Mouse (Mus musculus): ENCODE results near the gene Rpia. TPM values are rescaled to one million over a fixed set of nuclear protein-coding genes. Genes with fewer than 3 reads are reported as not detected.
A peak's percentile ranks its signal among the peaks of the same experiment; 100 is the strongest.

Rpia gene
- polyA plus RNA-seq, 1 experiment from 2014 or later = 1.8 TPM

DNA sequence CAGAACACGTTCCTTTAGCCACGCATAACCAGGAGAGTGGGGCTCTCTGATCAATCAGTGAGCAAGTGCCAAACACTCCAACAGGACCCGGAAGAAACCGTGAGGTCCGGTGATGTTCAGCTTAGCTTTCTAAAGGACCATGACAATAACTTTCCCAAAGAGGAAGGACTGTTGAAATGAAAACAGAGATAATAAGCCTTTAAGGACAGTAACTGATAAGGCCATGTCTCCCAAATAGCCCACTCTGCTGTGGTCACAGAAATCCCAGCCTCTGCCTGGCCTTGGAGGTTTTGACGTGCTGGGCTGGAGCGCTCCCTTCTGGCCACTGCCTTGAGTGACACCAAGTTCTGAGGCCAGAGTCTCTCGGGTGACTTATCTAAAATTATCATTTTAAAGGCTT, 39.7 kb downstream of the Rpia start:
- H3K36me3 ChIP-seq (ENCODE audit: control insufficient read depth, insufficient read depth, low read length) = no peaks in the 10 kb centered on the region
- DNase-seq (ENCODE audit: low spot score) (peak; percentile 35), ATAC-seq (ENCODE audit: insufficient read depth, low FRiP score, low TSS enrichment) (no peak)
- H3K9me3 ChIP-seq (ENCODE audit: control insufficient read depth, low read length) = no peaks in the 10 kb centered on the region
- H3K27ac ChIP-seq (ENCODE audit: low read depth, low read length) = no peak overlapping the region
- no peak overlapping the region for H3K9ac ChIP-seq (ENCODE audit: low read length)
- no peaks in the 10 kb centered on the region for H3K27me3 ChIP-seq (ENCODE audit: control insufficient read depth, insufficient read depth, low read length)
- WGBS = 61% methylated on average over 8 of the region's 8 CpGs
- H3K4me2 ChIP-seq (ENCODE audit: low read depth) = no peak overlapping the region
- no peak overlapping the region for H3K4me3 ChIP-seq (ENCODE audit: low read depth, low read length)
- H3K4me1 ChIP-seq (ENCODE audit: control insufficient read depth, insufficient read depth, low read length) = no peaks in the 10 kb centered on the region

- Histone ChIP-seq H3K36me3 (ENCODE audit: control insufficient read depth, insufficient read depth, low read length) (no peaks in the 10 kb centered on the region), H3K9me3 (ENCODE audit: control insufficient read depth, low read length) (no peaks in the 10 kb centered on the region), H3K4me1 (ENCODE audit: control insufficient read depth, insufficient read depth, low read length) (no peaks in the 10 kb centered on the region), H3K27ac (ENCODE audit: low read depth, low read length) (no peak overlapping the region), H3K4me2 (ENCODE audit: low read depth) (no peak overlapping the region), H3K4me3 (ENCODE audit: low read depth, low read length) (no peak overlapping the region), H3K27me3 (ENCODE audit: control insufficient read depth, insufficient read depth, low read length) (no peaks in the 10 kb centered on the region), H3K9ac (ENCODE audit: low read length) (no peak overlapping the region)
- ATAC-seq (ENCODE audit: insufficient read depth, low FRiP score, low TSS enrichment) = no peak
- DNase-seq (ENCODE audit: low spot score) = no peak
- WGBS = 77% methylated on average over 6 of the region's 6 CpGs
These were observed 40.1 kb downstream of the Rpia start for GRCm38 (mm10) chr6:70751898-70752273.

- no peak overlapping the region for H3K4me2 ChIP-seq (ENCODE audit: low read depth)
- no peaks in the 10 kb centered on the region for H3K4me1 ChIP-seq (ENCODE audit: control insufficient read depth, insufficient read depth, low read length)
- no peak for DNase-seq (ENCODE audit: low spot score)
- H3K27me3 ChIP-seq (ENCODE audit: control insufficient read depth, insufficient read depth, low read length) = no peaks in the 10 kb centered on the region
- no peak for ATAC-seq (ENCODE audit: insufficient read depth, low FRiP score, low TSS enrichment)
- no peaks in the 10 kb centered on the region for H3K36me3 ChIP-seq (ENCODE audit: control insufficient read depth, insufficient read depth, low read length)
- no peak overlapping the region for H3K4me3 ChIP-seq (ENCODE audit: low read depth, low read length)
- H3K9ac ChIP-seq (ENCODE audit: low read length) = no peak overlapping the region
- H3K9me3 ChIP-seq (ENCODE audit: control insufficient read depth, low read length) = no peaks in the 10 kb centered on the region
- WGBS = 74% methylated on average over 8 of the region's 8 CpGs
- no peak overlapping the region for H3K27ac ChIP-seq (ENCODE audit: low read depth, low read length)
These were observed 40.7 kb downstream of the Rpia start for GRCm38 (mm10) chr6:70751251-70751897.

GRCm38 (mm10) chr6:70749750-70750149, 42.3 kb downstream of the Rpia start:
- ATAC-seq (ENCODE audit: insufficient read depth, low FRiP score, low TSS enrichment) = no peak
- DNase-seq (ENCODE audit: low spot score) = no peak
- 50% methylated on average over 1 of the region's 1 CpGs for WGBS
- no peaks in the 10 kb centered on the region for H3K9me3 ChIP-seq (ENCODE audit: control insufficient read depth, low read length)
- H3K27ac ChIP-seq (ENCODE audit: low read depth, low read length) = no peak overlapping the region
- no peak overlapping the region for H3K9ac ChIP-seq (ENCODE audit: low read length)
- no peak overlapping the region for H3K4me3 ChIP-seq (ENCODE audit: low read depth, low read length)
- no peaks in the 10 kb centered on the region for H3K36me3 ChIP-seq (ENCODE audit: control insufficient read depth, insufficient read depth, low read length)
- no peaks in the 10 kb centered on the region for H3K27me3 ChIP-seq (ENCODE audit: control insufficient read depth, insufficient read depth, low read length)
- no peaks in the 10 kb centered on the region for H3K4me1 ChIP-seq (ENCODE audit: control insufficient read depth, insufficient read depth, low read length)
- no peak overlapping the region for H3K4me2 ChIP-seq (ENCODE audit: low read depth)

DNA sequence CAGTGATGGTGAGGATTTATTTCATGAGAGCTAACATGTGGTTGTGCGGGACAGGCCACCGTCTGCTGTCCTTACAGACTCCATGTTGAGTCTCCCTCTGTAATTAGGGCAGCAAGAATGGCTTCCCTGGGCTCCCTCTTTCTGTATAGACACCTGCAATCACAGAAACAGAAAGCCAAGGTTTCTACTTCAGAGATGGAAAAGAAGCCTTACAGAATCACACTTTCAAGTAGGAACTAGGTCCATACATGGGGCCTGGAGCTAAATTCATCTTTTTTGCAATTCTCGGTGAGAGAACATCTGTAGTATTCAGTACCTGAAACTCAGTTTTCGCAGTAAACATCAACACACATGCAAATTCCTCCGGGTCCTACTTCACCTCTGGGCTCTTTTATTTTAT, 44.3 kb downstream of the Rpia start:
- ATAC-seq (ENCODE audit: insufficient read depth, low FRiP score, low TSS enrichment) (no peak), DNase-seq (ENCODE audit: low spot score) (no peak)
- H3K27me3 ChIP-seq (ENCODE audit: control insufficient read depth, insufficient read depth, low read length) = no peaks in the 10 kb centered on the region
- no peak overlapping the region for H3K4me2 ChIP-seq (ENCODE audit: low read depth)
- no peak overlapping the region for H3K27ac ChIP-seq (ENCODE audit: low read depth, low read length)
- H3K9ac ChIP-seq (ENCODE audit: low read length) = no peak overlapping the region
- no peaks in the 10 kb centered on the region for H3K9me3 ChIP-seq (ENCODE audit: control insufficient read depth, low read length)
- WGBS = 92% methylated on average over 5 of the region's 5 CpGs
- H3K4me1 ChIP-seq (ENCODE audit: control insufficient read depth, insufficient read depth, low read length) = no peaks in the 10 kb centered on the region
- no peak overlapping the region for H3K4me3 ChIP-seq (ENCODE audit: low read depth, low read length)
- H3K36me3 ChIP-seq (ENCODE audit: control insufficient read depth, insufficient read depth, low read length) = no peaks in the 10 kb centered on the region

DNA sequence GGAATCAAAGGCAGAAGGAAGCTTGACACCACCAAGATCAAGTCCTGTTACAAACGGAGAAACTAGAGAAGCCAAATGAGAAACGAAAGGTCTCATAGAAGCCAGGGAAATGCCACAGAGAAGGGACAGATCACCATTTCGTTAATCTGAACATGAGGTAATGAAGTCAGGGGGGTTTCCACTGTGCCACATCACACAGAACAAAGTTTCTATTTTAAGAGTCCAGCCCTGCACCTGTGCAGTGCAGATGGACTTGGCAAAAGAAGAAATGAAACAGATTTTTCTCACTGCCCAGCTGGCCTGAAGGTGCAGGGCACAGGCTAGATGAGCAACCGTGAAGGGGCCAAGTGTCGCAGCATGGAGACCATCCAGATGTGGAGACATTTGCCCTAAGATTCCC, 48.1 kb downstream of the Rpia start:
- 87% methylated on average over 5 of the region's 5 CpGs for WGBS
- no peak overlapping the region for H3K9ac ChIP-seq (ENCODE audit: low read length)
- H3K27me3 ChIP-seq (ENCODE audit: control insufficient read depth, insufficient read depth, low read length) = no peaks in the 10 kb centered on the region
- no peaks in the 10 kb centered on the region for H3K36me3 ChIP-seq (ENCODE audit: control insufficient read depth, insufficient read depth, low read length)
- H3K4me1 ChIP-seq (ENCODE audit: control insufficient read depth, insufficient read depth, low read length) = no peaks in the 10 kb centered on the region
- DNase-seq (ENCODE audit: low spot score) (no peak), ATAC-seq (ENCODE audit: insufficient read depth, low FRiP score, low TSS enrichment) (no peak)
- H3K27ac ChIP-seq (ENCODE audit: low read depth, low read length) = no peak overlapping the region
- H3K9me3 ChIP-seq (ENCODE audit: control insufficient read depth, low read length) = no peaks in the 10 kb centered on the region
- H3K4me3 ChIP-seq (ENCODE audit: low read depth, low read length) = no peak overlapping the region
- H3K4me2 ChIP-seq (ENCODE audit: low read depth) = no peak overlapping the region

DNA sequence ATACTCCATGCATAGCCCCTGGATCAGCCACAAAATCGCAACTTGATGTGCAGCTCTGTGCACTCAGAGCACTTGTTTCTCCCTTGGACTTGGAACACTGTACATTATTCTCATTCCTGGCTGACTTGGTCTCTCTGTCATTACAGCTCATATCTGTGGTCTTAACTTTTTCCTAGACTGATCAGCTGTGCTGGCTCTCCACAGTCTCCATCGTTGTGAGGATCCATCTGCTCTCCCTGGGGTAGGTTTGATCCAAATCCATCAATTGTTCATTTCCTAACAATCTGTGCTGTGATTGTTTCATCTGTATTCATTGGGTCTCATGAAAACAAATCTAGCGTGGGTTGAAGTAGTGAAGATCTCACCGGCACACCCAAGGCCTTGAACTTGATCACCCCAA, 49.2 kb downstream of the Rpia start:
- WGBS = 91% methylated on average over 4 of the region's 4 CpGs
- no peak overlapping the region for H3K9ac ChIP-seq (ENCODE audit: low read length)
- H3K4me1 ChIP-seq (ENCODE audit: control insufficient read depth, insufficient read depth, low read length) = no peaks in the 10 kb centered on the region
- H3K27ac ChIP-seq (ENCODE audit: low read depth, low read length) = no peak overlapping the region
- H3K9me3 ChIP-seq (ENCODE audit: control insufficient read depth, low read length) = no peaks in the 10 kb centered on the region
- no peak for ATAC-seq (ENCODE audit: insufficient read depth, low FRiP score, low TSS enrichment)
- H3K4me3 ChIP-seq (ENCODE audit: low read depth, low read length) = no peak overlapping the region
- H3K27me3 ChIP-seq (ENCODE audit: control insufficient read depth, insufficient read depth, low read length) = no peaks in the 10 kb centered on the region
- no peak overlapping the region for H3K4me2 ChIP-seq (ENCODE audit: low read depth)
- no peak for DNase-seq (ENCODE audit: low spot score)
- no peaks in the 10 kb centered on the region for H3K36me3 ChIP-seq (ENCODE audit: control insufficient read depth, insufficient read depth, low read length)

DNA sequence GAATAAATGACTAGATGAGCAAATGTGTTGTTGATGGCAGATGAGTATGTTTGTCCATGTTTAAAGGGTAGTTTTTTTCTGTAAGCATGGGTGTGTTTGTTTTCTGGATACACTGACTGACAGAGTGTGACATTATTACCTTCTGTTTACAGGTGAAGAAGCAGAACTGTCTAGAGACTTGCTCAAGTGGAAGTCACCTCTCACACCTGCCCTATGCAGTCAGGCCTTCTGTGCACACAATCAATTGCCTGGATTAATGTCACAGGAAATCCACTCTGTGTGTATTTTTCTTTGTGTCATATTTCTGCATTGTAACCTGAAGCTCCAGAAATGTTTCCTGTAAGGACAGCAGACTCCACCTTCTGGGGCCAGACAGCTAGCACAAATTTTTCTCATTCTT, 51.5 kb downstream of the Rpia start:
- H3K9ac ChIP-seq (ENCODE audit: low read length) = no peak overlapping the region
- no peak overlapping the region for H3K4me3 ChIP-seq (ENCODE audit: low read depth, low read length)
- ATAC-seq (ENCODE audit: insufficient read depth, low FRiP score, low TSS enrichment) (no peak), DNase-seq (ENCODE audit: low spot score) (no peak)
- H3K4me2 ChIP-seq (ENCODE audit: low read depth) = no peak overlapping the region
- H3K36me3 ChIP-seq (ENCODE audit: control insufficient read depth, insufficient read depth, low read length) = no peaks in the 10 kb centered on the region
- H3K27me3 ChIP-seq (ENCODE audit: control insufficient read depth, insufficient read depth, low read length) = no peaks in the 10 kb centered on the region
- no peaks in the 10 kb centered on the region for H3K9me3 ChIP-seq (ENCODE audit: control insufficient read depth, low read length)
- H3K27ac ChIP-seq (ENCODE audit: low read depth, low read length) = no peak overlapping the region
- no peaks in the 10 kb centered on the region for H3K4me1 ChIP-seq (ENCODE audit: control insufficient read depth, insufficient read depth, low read length)

DNA sequence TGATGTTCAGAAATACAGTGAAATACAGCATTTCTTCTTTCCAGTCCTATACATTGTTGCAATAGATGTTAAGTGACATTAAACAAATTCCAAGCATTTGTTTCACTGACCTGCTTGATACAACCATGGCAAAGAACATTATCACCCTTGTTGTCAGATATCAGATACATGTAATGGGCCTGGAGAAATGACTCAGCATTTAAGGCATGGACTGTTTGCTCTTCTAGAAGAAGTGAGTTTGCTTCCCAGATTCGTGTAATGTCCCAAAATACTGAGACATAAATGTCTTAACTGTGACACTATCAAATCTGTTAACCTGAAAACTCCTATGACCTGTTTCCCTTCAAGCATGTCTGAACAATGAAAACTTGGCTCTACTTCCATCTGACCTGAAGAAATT, 52.6 kb downstream of the Rpia start:
- Histone ChIP-seq H3K27ac (ENCODE audit: low read depth, low read length) (no peak overlapping the region), H3K4me3 (ENCODE audit: low read depth, low read length) (no peak overlapping the region), H3K9ac (ENCODE audit: low read length) (no peak overlapping the region), H3K9me3 (ENCODE audit: control insufficient read depth, low read length) (no peaks in the 10 kb centered on the region), H3K4me2 (ENCODE audit: low read depth) (no peak overlapping the region), H3K27me3 (ENCODE audit: control insufficient read depth, insufficient read depth, low read length) (no peaks in the 10 kb centered on the region), H3K36me3 (ENCODE audit: control insufficient read depth, insufficient read depth, low read length) (no peaks in the 10 kb centered on the region), H3K4me1 (ENCODE audit: control insufficient read depth, insufficient read depth, low read length) (no peaks in the 10 kb centered on the region)
- ATAC-seq (ENCODE audit: insufficient read depth, low FRiP score, low TSS enrichment) (no peak), DNase-seq (ENCODE audit: low spot score) (no peak)
- whole genome bisulfite sequencing = 79% methylated on average over 1 of the region's 1 CpGs
